Mouse (Mus musculus): ENCODE measurements around the gene Cd80.

- TF ChIP-seq TAL1 (IDR thresholded peaks at IDR 0.05; ENCODE audit: low read length) (no peak), GATA1 (IDR thresholded peaks at IDR 0.05; ENCODE audit: low read length) (no peak)
Observed at GRCm38 (mm10) chr16:38453952-38454351, 1.4 kb upstream of the Cd80 start.

All from erythroblast, embryonic 14.5 days (primary cell).